Mouse (Mus musculus): Measurements from ENCODE around the gene Yae1d1. TPM values are rescaled to one million over a fixed set of nuclear protein-coding genes. Genes with fewer than 3 reads are reported as not detected.
"Not testable (repeated sequence)": the region's sequence is repeated elsewhere in the genome, so short reads cannot be mapped to it uniquely, and the experiment has no call there.

The Yae1d1 gene
- polyA plus RNA-seq, 1 experiment, result 27.0 TPM

DNA sequence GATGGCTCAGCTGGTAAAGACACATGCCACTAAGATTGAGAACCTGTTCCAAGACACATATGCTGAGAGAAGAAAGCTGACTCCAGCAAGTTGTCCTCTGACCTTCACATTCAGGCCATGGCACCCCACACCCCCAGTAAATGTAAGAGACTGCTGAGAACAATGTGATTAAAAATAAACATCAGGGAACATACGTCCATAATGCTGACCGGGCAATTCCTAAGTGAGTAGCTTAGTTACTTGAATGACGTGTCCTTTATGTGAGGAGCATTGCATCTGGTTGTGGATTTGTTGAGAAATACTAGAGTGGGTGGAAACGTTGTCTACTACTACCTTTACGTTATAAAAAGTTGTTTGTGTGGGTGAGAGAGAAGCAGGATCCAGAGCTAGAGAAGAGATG, 10.5 kb downstream of the Yae1d1 start:
- no peak for DNase-seq
- no peak overlapping the region for H3K27ac ChIP-seq (ENCODE audit: insufficient read depth, low read length)
- TF ChIP-seq POLR2A (IDR thresholded peaks at IDR 0.05; ENCODE audit: borderline replicate concordance, insufficient read depth, low read length) (no peak), CTCF (IDR thresholded peaks at IDR 0.05; ENCODE audit: borderline replicate concordance, insufficient read depth, low read depth, low read length) (no peak)
- 86% methylated on average over 5 of the region's 5 CpGs for WGBS
- no peaks in the 10 kb centered on the region for H3K27me3 ChIP-seq (ENCODE audit: control insufficient read depth, insufficient read depth, low read length)
- no peaks in the 10 kb centered on the region for H3K4me1 ChIP-seq (ENCODE audit: control insufficient read depth, insufficient read depth, low read length)
- no peak overlapping the region for H3K4me3 ChIP-seq (replicated peaks; ENCODE audit: insufficient read depth, low read depth, low read length)

DNA sequence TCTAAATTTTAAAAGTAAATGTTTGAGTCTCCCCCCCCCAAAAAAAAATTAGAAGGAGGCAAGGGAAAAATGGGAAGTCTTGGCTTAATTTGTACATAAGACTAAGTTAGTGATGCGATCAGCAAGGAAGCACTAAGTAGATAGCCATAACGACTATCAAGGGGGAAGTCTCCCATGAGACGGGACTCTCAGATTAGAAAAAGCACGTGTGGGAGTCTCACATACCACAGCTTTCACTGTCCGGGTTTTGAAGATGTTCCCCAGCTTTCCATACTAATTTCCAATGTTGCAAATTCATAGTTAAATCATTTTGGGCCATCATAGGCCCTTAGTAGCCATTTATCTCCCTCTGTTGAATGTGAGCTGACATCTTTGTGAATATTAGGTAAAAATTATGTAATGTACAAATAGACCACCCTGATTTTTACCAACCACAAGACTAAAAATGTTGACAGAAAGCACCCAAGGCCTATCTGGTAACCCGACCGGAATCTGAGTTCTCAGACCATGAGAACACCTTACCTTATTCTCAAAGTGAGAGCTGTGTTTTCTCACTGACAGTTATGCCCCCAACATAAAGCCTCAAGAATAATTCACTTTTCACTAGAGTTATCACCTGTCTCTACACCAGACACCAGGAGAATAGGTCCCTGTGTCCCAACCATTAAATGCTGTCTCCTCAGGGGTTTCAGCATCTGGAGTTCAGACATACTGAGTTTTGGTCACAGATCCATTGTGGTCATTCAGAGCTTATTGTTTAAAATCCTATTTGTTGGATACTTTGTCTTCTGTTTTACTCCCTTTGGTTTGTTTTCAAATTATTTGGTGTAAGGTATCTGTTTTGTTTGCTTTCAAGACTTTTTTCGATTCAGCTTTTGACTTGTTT, 16.1 kb downstream of the Yae1d1 start:
- Histone ChIP-seq H3K4me3 (replicated peaks; ENCODE audit: insufficient read depth, low read depth, low read length) (no peak overlapping the region), H3K27ac (ENCODE audit: insufficient read depth, low read length) (no peak overlapping the region), H3K27me3 (ENCODE audit: control insufficient read depth, insufficient read depth, low read length) (no peaks in the 10 kb centered on the region), H3K4me1 (ENCODE audit: control insufficient read depth, insufficient read depth, low read length) (no peaks in the 10 kb centered on the region)
- TF ChIP-seq CTCF (IDR thresholded peaks at IDR 0.05; ENCODE audit: borderline replicate concordance, insufficient read depth, low read depth, low read length), result no peak
- 83% methylated on average over 8 of the region's 8 CpGs for WGBS
- no peak for DNase-seq

GRCm38 (mm10) chr13:17975891-17976290, 17.3 kb downstream of the Yae1d1 start:
- H3K4me3 ChIP-seq (replicated peaks; ENCODE audit: insufficient read depth, low read depth, low read length), result no peak overlapping the region
- no peak for DNase-seq
- TF ChIP-seq CTCF (IDR thresholded peaks at IDR 0.05; ENCODE audit: borderline replicate concordance, insufficient read depth, low read depth, low read length) (no peak), POLR2A (IDR thresholded peaks at IDR 0.05; ENCODE audit: borderline replicate concordance, insufficient read depth, low read length) (no peak)
- H3K4me1 ChIP-seq (ENCODE audit: control insufficient read depth, insufficient read depth, low read length), result no peaks in the 10 kb centered on the region
- no peak overlapping the region for H3K27ac ChIP-seq (ENCODE audit: insufficient read depth, low read length)
- 68% methylated on average over 2 of the region's 2 CpGs for WGBS
- no peaks in the 10 kb centered on the region for H3K27me3 ChIP-seq (ENCODE audit: control insufficient read depth, insufficient read depth, low read length)

DNA sequence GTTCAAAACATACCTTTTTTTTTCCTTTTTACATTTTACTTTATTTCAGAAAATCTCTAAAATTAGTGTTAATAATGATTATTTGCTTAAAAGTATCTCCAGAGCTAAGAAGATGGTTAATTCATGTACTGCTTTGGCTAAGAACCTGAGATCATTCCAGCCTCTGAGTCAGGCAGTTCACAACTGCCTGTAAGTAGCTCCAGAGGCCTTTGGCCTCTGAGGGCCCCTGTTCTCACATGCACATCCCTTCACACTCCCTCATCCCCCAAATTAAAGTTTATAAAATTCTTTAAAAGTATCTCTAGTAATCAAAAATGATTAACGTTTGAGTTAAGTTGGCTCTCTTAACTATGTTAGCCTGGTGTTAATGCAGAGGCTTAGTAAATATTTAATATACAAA, 17.7 kb downstream of the Yae1d1 start:
- no peaks in the 10 kb centered on the region for H3K4me1 ChIP-seq (ENCODE audit: control insufficient read depth, insufficient read depth, low read length)
- no peak overlapping the region for H3K4me3 ChIP-seq (replicated peaks; ENCODE audit: insufficient read depth, low read depth, low read length)
- no peak overlapping the region for H3K27ac ChIP-seq (ENCODE audit: insufficient read depth, low read length)
- H3K27me3 ChIP-seq (ENCODE audit: control insufficient read depth, insufficient read depth, low read length), result no peaks in the 10 kb centered on the region
- TF ChIP-seq POLR2A (IDR thresholded peaks at IDR 0.05; ENCODE audit: borderline replicate concordance, insufficient read depth, low read length) (no peak), CTCF (IDR thresholded peaks at IDR 0.05; ENCODE audit: borderline replicate concordance, insufficient read depth, low read depth, low read length) (no peak)
- DNase-seq, result no peak
- 88% methylated on average over 1 of the region's 1 CpGs for WGBS

DNA sequence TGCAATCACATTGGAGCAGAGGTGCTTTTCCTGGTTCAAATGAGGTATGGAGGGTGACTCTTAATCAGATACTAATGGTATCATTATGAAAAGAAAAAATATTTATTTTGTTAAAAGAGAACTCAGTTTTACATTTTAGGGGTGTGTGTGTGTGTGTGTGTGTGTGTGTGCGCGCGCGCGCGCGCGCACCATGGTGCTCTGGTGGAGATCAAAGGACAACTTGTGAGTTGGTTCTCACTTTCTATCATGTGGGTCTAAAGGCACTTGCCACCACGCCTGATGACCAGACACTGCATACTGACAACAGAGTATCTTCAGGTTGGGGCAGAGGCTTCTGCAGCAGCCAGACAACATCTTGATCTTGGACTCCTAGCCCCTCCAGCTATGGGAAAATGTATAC, 18.4 kb downstream of the Yae1d1 start:
- no peak overlapping the region for H3K4me3 ChIP-seq (replicated peaks; ENCODE audit: insufficient read depth, low read depth, low read length)
- no peaks in the 10 kb centered on the region for H3K4me1 ChIP-seq (ENCODE audit: control insufficient read depth, insufficient read depth, low read length)
- no peak for DNase-seq
- WGBS, result 97% methylated on average over 9 of the region's 9 CpGs
- no peak overlapping the region for H3K27ac ChIP-seq (ENCODE audit: insufficient read depth, low read length)
- no peak for TF ChIP-seq CTCF (IDR thresholded peaks at IDR 0.05; ENCODE audit: borderline replicate concordance, insufficient read depth, low read depth, low read length)
- no peak for TF ChIP-seq POLR2A (IDR thresholded peaks at IDR 0.05; ENCODE audit: borderline replicate concordance, insufficient read depth, low read length)
- H3K27me3 ChIP-seq (ENCODE audit: control insufficient read depth, insufficient read depth, low read length), result no peaks in the 10 kb centered on the region

DNA sequence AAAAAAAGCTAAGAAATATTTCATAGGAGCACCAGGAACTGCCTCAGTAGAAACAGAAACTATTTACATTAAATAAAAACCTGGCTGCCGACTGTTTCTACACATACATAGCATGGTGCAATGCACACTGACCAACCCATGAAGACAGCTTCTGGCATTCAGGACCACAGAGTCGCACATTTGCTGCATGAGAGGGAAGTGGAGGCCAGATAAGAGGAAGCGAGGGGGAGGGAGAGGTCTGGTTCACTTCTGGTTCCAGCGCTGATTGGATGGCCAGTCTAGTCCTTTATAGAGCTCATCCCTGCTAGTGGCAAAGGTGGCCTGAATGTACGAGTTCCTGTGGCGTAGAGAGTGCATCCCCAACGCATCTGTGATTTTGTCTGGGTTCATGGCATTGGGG, 32.5 kb downstream of the Yae1d1 start:
- Histone ChIP-seq H3K27ac (ENCODE audit: insufficient read depth, low read length) (no peak overlapping the region), H3K4me3 (replicated peaks; ENCODE audit: insufficient read depth, low read depth, low read length) (no peak overlapping the region), H3K4me1 (ENCODE audit: control insufficient read depth, insufficient read depth, low read length) (no peaks in the 10 kb centered on the region), H3K27me3 (ENCODE audit: control insufficient read depth, insufficient read depth, low read length) (no peaks in the 10 kb centered on the region)
- DNase-seq, result no peak
- TF ChIP-seq POLR2A (IDR thresholded peaks at IDR 0.05; ENCODE audit: borderline replicate concordance, insufficient read depth, low read length) (no peak), CTCF (IDR thresholded peaks at IDR 0.05; ENCODE audit: borderline replicate concordance, insufficient read depth, low read depth, low read length) (no peak)
- WGBS, result 87% methylated on average over 7 of the region's 7 CpGs

- no peaks in the 10 kb centered on the region for H3K27me3 ChIP-seq (ENCODE audit: control insufficient read depth, insufficient read depth, low read length)
- no peak overlapping the region for H3K4me3 ChIP-seq (replicated peaks; ENCODE audit: insufficient read depth, low read depth, low read length)
- 52% methylated on average over 1 of the region's 1 CpGs for WGBS
- no peak overlapping the region for H3K27ac ChIP-seq (ENCODE audit: insufficient read depth, low read length)
- H3K4me1 ChIP-seq (ENCODE audit: control insufficient read depth, insufficient read depth, low read length), result no peaks in the 10 kb centered on the region
- no peak for DNase-seq
- TF ChIP-seq POLR2A (IDR thresholded peaks at IDR 0.05; ENCODE audit: borderline replicate concordance, insufficient read depth, low read length), result no peak
These were observed 38.9 kb downstream of the Yae1d1 start for GRCm38 (mm10) chr13:17954282-17954681.

DNA sequence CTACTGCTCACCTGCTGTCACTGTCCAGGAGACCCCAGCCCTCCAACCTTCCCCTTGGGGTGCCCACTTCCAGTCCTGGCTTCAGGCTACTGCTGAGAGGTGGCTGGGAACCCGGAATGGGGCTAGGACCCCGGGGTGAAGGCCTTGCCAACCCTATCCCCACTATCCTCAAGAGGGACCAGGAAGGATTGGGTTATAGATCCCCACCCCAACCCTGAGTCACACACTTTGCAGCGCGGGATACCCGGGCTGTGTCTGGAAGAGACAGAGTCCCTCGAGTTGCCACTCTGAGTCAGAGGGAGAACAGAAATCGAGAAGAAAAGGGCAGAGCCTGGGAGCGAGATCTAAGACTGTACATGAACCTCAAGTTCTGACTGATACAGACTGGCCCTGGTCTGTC, 42.6 kb downstream of the Yae1d1 start:
- DNase-seq; H3K4me1 ChIP-seq (ENCODE audit: control insufficient read depth, insufficient read depth, low read length); H3K27ac ChIP-seq (ENCODE audit: insufficient read depth, low read length); H3K4me3 ChIP-seq (replicated peaks; ENCODE audit: insufficient read depth, low read depth, low read length); H3K27me3 ChIP-seq (ENCODE audit: control insufficient read depth, insufficient read depth, low read length): not testable (repeated sequence)
- WGBS, result 89% methylated on average over 8 of the region's 8 CpGs
